In the genomic region with DNA sequence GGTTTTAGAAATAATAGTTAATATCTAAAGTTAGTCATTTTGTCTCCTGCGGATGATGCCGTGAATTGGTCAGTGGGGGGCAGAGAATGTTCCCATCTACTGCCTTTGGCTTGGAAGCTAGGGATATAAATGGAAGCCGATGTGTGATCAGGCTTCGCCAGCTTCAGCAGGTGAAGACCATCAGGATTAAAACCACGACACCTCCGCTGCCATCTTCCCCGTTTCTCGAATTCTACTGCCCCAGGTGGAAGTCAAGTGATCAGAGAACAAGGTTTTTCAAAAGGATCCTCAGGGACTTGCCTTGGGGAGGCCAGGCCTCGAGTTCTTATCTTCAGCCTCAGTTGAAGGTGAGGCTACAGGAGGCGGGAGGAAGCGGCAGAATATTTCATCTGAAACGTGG, we compare ENCODE assay signal across 8 mouse cellular contexts. TPM values are rescaled to one million over a fixed set of nuclear protein-coding genes. Genes with fewer than 3 reads are reported as not detected.
DNase-seq lines count a peak whose midpoint lies in the region; ATAC-seq lines count a peak whose summit lies in the region.

A gene (minus strand): TSS at position 101 of the 400 bp plus-strand sequence.

- H3K9ac ChIP-seq in kidney, embryonic 15.5 days = no peak within 1 kb of the TSS

- H3K4me1 ChIP-seq in kidney, embryonic 15.5 days = peaks cover 11% of the 10 kb centered on the region; the same call in 1 of the 2 replicates

- no peak for ATAC-seq in kidney, embryonic 15.5 days (replicated peaks; ENCODE audit: low FRiP score)
- ATAC-seq in inflammation-experienced regulatory T-cells, adult 6 months = no peak
- no peak for ATAC-seq in megakaryocyte, adult 5-6 weeks (ENCODE audit: poor library complexity, severe bottlenecking)

- H3K4me2 ChIP-seq in kidney, embryonic 15.5 days = no peak within 1 kb of the TSS

- H3K36me3 ChIP-seq in kidney, embryonic 15.5 days = no peaks in the 10 kb centered on the region

- no peaks in the 10 kb centered on the region for H3K9me3 ChIP-seq in kidney, embryonic 15.5 days (replicated peaks)

- no peak within 1 kb of the TSS for H3K4me3 ChIP-seq in kidney, embryonic 15.5 days (replicated peaks)

- DNase-seq in kidney, adult 8-10 months = no peak
- DNase-seq in adrenal gland, postnatal 36 days = no peak
- DNase-seq in gastrocnemius, postnatal 25 days = no peak
- DNase-seq in cerebellum, postnatal 36 days = no peak
- DNase-seq in frontal cortex, postnatal 36 days (ENCODE audit: low spot score in 2 of 2) = no peak

- H3K27me3 ChIP-seq in kidney, embryonic 15.5 days = no peaks in the 10 kb centered on the region

- 91% methylated on average over 12 of the region's 12 CpGs for WGBS in kidney, embryonic 15.5 days

- no peak within 1 kb of the TSS for H3K27ac ChIP-seq in kidney, embryonic 15.5 days

RNA-seq across cellular contexts. Expression of the gene that starts here (rescaled TPM):
- polyA plus RNA-seq in kidney, embryonic 15.5 days (2015; fragmentation: Nextera tagmentation; extraction: Ambion mirVana) = 60.6 and 68.5 TPM in 2 replicates
- total RNA-seq in adrenal gland, postnatal 36 days (2021) = 10 to 100 TPM; 70.5 to 89.1 TPM
- total RNA-seq in gastrocnemius, postnatal 25 days (2021) = 10 to 100 TPM; 28.6 to 29.0 TPM
- polyA plus RNA-seq in inflammation-experienced regulatory T-cells, adult 6 months (2017; shearing (Covaris generic)) = 10 to 100 TPM; 13.2 to 22.7 (median 18.4) TPM
- total RNA-seq in megakaryocyte, adult 5-6 weeks (2015) = 65.5 and 71.0 TPM in 2 replicates
- 159 and 166 TPM in 2 replicates for total RNA-seq in megakaryocyte, adult 5-6 weeks (2017)
